Mouse (Mus musculus): ENCODE measurements at regions not wholly inside any gene's neighbourhood (a gene's known extent, or its start where the extent isn't known, plus 50 kb on each side); places are given as distances from the start of the nearest gene placed in this dataset.

DNA sequence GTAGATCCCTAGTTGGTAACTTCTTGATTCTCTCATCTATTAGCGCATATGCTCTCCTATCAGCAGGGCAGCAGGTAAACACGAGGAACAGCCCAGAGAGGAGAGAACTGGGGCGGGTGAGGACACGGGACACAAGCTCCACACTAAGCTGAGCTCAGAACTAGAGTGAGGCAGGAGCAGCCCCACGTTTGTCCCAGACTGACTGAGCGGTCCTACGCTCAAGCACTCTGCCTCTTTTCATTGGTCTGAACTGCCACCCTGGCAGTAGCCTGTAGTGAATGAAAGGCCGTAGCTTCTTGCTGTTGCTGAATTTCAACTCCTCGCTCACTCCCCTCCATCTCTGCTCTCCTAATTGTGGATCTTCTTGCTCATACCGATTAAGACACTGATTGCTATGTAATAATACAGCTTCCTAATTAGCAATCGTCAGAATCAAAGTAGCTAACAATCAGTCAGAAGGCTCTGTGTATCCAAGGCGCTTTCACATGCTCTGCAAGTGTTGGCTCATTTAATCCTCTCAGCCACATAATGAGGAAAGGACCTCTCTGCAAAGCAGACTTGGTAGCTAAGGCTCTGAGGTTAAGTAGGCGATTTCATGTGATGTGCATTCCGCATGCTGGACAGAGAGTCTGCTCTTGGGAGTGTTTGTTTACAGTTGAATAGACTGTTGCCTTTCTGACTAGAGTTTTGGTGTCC lies 77.1 kb downstream of the Thnsl1 start:
- TF ChIP-seq CTCF (IDR thresholded peaks at IDR 0.05; ENCODE audit: low read depth) (no peak), EP300 (optimal IDR thresholded peaks at IDR 0.05) (no peak)
